Mouse (Mus musculus): ENCODE data around the gene Mrvi1. TPM values are rescaled to one million over a fixed set of nuclear protein-coding genes. Genes with fewer than 3 reads are reported as not detected.

Gene Mrvi1
- polyA plus RNA-seq, 1 experiment from 2014 or later = 1.7 TPM

DNA sequence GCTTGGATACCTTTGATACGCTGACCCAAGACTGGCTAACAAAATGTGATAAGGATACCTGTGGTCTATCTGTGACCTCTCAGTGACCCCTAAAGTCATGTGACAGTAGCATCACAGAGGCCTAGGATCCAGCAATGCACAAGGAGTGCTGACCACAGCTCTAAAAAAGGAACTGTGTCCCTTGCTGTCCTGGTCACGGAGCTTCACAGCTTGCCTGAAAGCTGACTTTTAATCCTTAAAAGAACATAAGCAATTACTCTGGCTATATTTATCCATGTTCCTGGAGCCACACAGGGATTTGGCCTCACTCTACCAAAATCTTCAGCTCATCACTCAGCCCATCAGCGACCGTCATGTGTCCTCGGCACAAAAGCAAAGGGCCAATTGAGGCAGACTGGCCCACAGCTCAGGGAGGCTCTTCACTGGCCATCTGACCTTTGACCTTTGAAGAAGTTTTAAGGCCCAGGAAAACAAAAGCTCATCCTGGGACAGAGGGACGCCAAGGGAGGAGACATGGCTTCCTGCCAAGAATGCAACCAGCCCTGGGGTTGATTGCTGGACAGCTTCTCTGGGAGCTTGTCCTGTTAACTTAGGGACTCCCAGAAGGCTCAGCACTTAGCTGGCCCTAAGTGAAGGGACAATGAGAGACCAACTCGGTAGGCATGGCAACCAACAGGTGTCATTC lies 3.5 kb upstream of the Mrvi1 start:
- Histone ChIP-seq H3K36me3 (ENCODE audit: control insufficient read depth, insufficient read depth, low read length) (no peaks in the 10 kb centered on the region), H3K9ac (ENCODE audit: low read length) (no peak overlapping the region), H3K27ac (ENCODE audit: low read depth, low read length) (no peak overlapping the region), H3K9me3 (ENCODE audit: control insufficient read depth, low read length) (no peaks in the 10 kb centered on the region), H3K4me2 (ENCODE audit: low read depth, low read length, severe bottlenecking) (no peak overlapping the region), H3K4me3 (ENCODE audit: low read depth, low read length) (no peak overlapping the region), H3K4me1 (replicated peaks; ENCODE audit: control insufficient read depth, insufficient read depth, low read length) (no peaks in the 10 kb centered on the region), H3K27me3 (ENCODE audit: control insufficient read depth, insufficient read depth, low read length) (no peaks in the 10 kb centered on the region)
- no peak for ATAC-seq (replicated peaks; ENCODE audit: low FRiP score)
- DNase-seq (ENCODE audit: low spot score) = no peak
- 70% methylated on average over 7 of the region's 7 CpGs for WGBS

DNA sequence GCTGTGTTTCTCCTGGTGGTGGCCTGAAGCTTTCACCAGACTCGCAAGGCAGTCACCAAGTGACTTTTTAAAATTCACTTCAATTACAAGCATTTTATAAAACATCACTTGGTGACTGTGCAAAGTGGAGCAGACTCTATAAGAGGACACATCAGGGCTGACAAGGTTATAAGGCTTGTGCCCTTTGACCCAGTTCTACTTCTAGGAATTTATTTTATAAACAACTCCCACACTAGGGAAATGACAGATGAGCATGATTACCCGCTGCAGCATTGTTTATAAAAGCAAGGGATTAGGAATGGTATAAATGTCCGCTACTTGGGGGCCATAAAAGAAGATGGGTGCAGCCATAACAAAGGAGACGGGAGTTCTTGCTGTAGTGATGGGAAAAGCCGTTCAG lies 1.4 kb upstream of the Mrvi1 start:
- Histone ChIP-seq H3K27me3 (ENCODE audit: control insufficient read depth, insufficient read depth, low read length) (no peaks in the 10 kb centered on the region), H3K36me3 (ENCODE audit: control insufficient read depth, insufficient read depth, low read length) (no peaks in the 10 kb centered on the region), H3K4me2 (ENCODE audit: low read depth, low read length, severe bottlenecking) (no peak overlapping the region), H3K27ac (ENCODE audit: low read depth, low read length) (no peak overlapping the region), H3K4me3 (ENCODE audit: low read depth, low read length) (no peak overlapping the region), H3K9me3 (ENCODE audit: control insufficient read depth, low read length) (no peaks in the 10 kb centered on the region), H3K9ac (ENCODE audit: low read length) (no peak overlapping the region), H3K4me1 (replicated peaks; ENCODE audit: control insufficient read depth, insufficient read depth, low read length) (no peaks in the 10 kb centered on the region)
- DNase-seq (ENCODE audit: low spot score) (no peak), ATAC-seq (replicated peaks; ENCODE audit: low FRiP score) (no peak)
- 80% methylated on average over 5 of the region's 5 CpGs for WGBS

DNA sequence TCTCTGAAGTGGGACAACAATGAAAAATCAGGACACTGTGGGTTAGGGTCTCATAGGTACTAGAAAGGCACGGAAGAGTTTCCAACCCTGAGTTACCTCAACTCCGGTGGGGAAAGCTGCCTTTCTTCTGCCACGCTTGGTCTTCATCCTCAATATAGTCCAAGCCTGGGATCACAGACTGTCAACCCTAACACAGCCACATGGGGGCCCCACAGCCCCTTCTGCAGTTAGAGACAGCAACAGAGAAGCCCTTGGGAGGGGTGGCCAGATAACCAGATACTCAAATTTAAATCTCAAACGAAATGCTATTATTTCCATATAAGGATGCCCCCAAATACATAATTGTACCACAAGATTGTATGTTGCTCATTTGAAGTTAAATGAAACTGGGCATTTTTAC lies 503 bp upstream of the Mrvi1 start:
- ATAC-seq (replicated peaks; ENCODE audit: low FRiP score) = no peak
- DNase-seq (ENCODE audit: low spot score) = peak; percentile 52
- no peak overlapping the region for H3K4me2 ChIP-seq (ENCODE audit: low read depth, low read length, severe bottlenecking)
- H3K4me1 ChIP-seq (replicated peaks; ENCODE audit: control insufficient read depth, insufficient read depth, low read length) = no peaks in the 10 kb centered on the region
- H3K36me3 ChIP-seq (ENCODE audit: control insufficient read depth, insufficient read depth, low read length) = no peaks in the 10 kb centered on the region
- no peak overlapping the region for H3K4me3 ChIP-seq (ENCODE audit: low read depth, low read length)
- no peak overlapping the region for H3K27ac ChIP-seq (ENCODE audit: low read depth, low read length)
- H3K9ac ChIP-seq (ENCODE audit: low read length) = no peak overlapping the region
- no peaks in the 10 kb centered on the region for H3K27me3 ChIP-seq (ENCODE audit: control insufficient read depth, insufficient read depth, low read length)
- WGBS = 69% methylated on average over 4 of the region's 4 CpGs
- H3K9me3 ChIP-seq (ENCODE audit: control insufficient read depth, low read length) = no peaks in the 10 kb centered on the region

DNA sequence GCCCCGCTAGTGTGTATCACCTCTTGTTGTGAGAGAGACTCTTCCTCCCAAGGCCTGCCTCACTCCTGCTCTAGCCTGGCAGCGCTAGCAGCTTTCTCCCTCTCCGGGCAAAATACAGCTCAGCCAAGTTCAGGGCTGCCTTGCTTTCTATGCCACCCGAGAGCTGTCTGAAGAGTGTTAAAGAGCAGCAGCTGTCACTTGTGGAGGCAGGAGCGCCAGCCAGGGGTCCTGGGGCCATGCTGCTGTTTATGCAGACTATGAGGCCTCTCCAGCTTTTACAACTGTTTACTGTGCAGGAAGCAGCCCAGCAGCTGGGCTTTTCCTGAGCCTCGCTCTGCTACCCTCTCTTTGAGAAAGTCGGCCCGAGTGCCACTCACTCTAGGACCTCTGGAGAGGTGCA lies 1.2 kb downstream of the Mrvi1 start:
- ATAC-seq (replicated peaks; ENCODE audit: low FRiP score) = no peak
- Histone ChIP-seq H3K36me3 (ENCODE audit: control insufficient read depth, insufficient read depth, low read length) (no peaks in the 10 kb centered on the region), H3K4me1 (replicated peaks; ENCODE audit: control insufficient read depth, insufficient read depth, low read length) (no peaks in the 10 kb centered on the region), H3K27me3 (ENCODE audit: control insufficient read depth, insufficient read depth, low read length) (no peaks in the 10 kb centered on the region), H3K9ac (ENCODE audit: low read length) (no peak overlapping the region), H3K27ac (ENCODE audit: low read depth, low read length) (no peak overlapping the region), H3K4me3 (ENCODE audit: low read depth, low read length) (no peak overlapping the region), H3K4me2 (ENCODE audit: low read depth, low read length, severe bottlenecking) (no peak overlapping the region), H3K9me3 (ENCODE audit: control insufficient read depth, low read length) (no peaks in the 10 kb centered on the region)
- no peak for DNase-seq (ENCODE audit: low spot score)
- 78% methylated on average over 8 of the region's 8 CpGs for WGBS

DNA sequence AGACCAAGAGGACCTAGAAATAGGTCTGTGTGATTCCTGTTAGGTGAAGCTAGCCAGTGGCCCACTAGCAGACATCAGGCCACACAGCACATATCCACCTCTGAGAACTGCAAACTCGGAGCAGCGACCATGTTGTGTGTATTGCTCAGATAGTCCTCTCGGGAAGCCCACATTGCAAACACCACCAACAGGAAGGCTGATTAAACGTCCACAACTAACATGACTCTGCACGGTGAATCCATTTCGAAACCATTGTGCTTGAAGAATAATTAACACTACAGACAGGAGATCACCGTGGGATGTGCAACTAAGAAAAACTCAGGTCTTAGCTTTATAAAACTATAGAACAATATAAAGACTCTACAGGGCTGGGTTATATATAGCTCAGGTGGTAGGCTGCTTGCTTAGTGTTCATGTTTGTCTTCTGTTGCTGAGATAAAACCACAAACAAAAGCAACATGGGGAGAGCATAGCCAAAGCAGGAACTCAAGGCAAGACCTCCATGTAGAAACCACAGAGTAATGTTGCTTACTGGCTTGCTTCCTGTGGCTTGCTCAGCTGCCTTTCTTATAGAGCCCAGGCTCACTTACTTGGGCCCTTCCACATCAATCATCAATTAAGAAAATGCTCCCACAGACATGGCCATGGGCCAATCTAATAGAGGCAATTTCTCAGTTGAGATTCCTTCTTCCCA lies 4.4 kb downstream of the Mrvi1 start:
- no peak overlapping the region for H3K4me2 ChIP-seq (ENCODE audit: low read depth, low read length, severe bottlenecking)
- H3K36me3 ChIP-seq (ENCODE audit: control insufficient read depth, insufficient read depth, low read length) = no peaks in the 10 kb centered on the region
- no peaks in the 10 kb centered on the region for H3K4me1 ChIP-seq (replicated peaks; ENCODE audit: control insufficient read depth, insufficient read depth, low read length)
- DNase-seq (ENCODE audit: low spot score) (no peak), ATAC-seq (replicated peaks; ENCODE audit: low FRiP score) (no peak)
- WGBS = 93% methylated on average over 7 of the region's 7 CpGs
- H3K9me3 ChIP-seq (ENCODE audit: control insufficient read depth, low read length) = no peaks in the 10 kb centered on the region
- no peak overlapping the region for H3K27ac ChIP-seq (ENCODE audit: low read depth, low read length)
- H3K9ac ChIP-seq (ENCODE audit: low read length) = no peak overlapping the region
- H3K4me3 ChIP-seq (ENCODE audit: low read depth, low read length) = no peak overlapping the region
- no peaks in the 10 kb centered on the region for H3K27me3 ChIP-seq (ENCODE audit: control insufficient read depth, insufficient read depth, low read length)

DNA sequence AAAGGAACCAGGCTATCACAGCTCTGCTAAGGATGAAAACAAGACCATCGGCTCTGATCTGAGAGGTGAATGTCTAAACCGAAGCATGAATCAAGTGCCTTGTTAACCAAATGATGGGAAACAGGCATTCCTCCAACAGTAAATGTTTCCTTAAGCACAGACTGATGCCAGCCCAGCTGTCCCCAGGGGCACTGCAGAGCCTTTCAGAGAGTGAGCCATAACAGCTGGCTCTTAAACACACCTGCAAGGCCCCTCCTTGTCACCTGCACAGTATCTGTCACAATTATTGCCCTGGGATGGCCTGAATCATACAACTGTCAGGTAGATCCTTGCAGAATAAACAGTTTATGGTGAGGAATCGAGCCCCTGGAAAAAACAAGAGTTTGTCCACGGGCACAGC lies 8.8 kb downstream of the Mrvi1 start:
- Histone ChIP-seq H3K9ac (ENCODE audit: low read length) (no peak overlapping the region), H3K4me1 (replicated peaks; ENCODE audit: control insufficient read depth, insufficient read depth, low read length) (no peaks in the 10 kb centered on the region), H3K27ac (ENCODE audit: low read depth, low read length) (no peak overlapping the region), H3K4me2 (ENCODE audit: low read depth, low read length, severe bottlenecking) (no peak overlapping the region), H3K27me3 (ENCODE audit: control insufficient read depth, insufficient read depth, low read length) (no peaks in the 10 kb centered on the region), H3K36me3 (ENCODE audit: control insufficient read depth, insufficient read depth, low read length) (no peaks in the 10 kb centered on the region), H3K4me3 (ENCODE audit: low read depth, low read length) (no peak overlapping the region), H3K9me3 (ENCODE audit: control insufficient read depth, low read length) (no peaks in the 10 kb centered on the region)
- DNase-seq (ENCODE audit: low spot score) (no peak), ATAC-seq (replicated peaks; ENCODE audit: low FRiP score) (no peak)
- 78% methylated on average over 4 of the region's 4 CpGs for WGBS

DNA sequence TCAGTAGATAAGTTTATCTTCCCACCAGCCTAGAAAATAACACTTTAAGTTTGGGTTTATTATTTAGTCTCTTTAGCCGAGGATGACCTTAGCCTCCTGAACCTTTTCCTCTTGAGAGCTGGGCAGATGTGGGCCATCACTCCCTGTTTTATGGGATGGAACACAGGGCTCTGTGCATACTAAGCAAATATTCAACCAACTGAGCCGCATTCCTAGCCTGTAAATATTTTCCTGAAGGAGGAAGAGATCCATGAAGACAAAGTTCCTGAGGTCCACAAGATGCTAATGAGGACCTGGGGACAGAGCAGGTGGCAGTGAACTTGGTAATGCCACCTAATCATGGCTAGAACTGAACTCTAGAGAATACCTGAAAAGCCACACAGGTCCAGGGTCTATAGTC lies 9.5 kb downstream of the Mrvi1 start:
- Histone ChIP-seq H3K9ac (ENCODE audit: low read length) (no peak overlapping the region), H3K36me3 (ENCODE audit: control insufficient read depth, insufficient read depth, low read length) (no peaks in the 10 kb centered on the region), H3K27ac (ENCODE audit: low read depth, low read length) (no peak overlapping the region), H3K4me1 (replicated peaks; ENCODE audit: control insufficient read depth, insufficient read depth, low read length) (no peaks in the 10 kb centered on the region), H3K4me2 (ENCODE audit: low read depth, low read length, severe bottlenecking) (no peak overlapping the region), H3K9me3 (ENCODE audit: control insufficient read depth, low read length) (no peaks in the 10 kb centered on the region), H3K4me3 (ENCODE audit: low read depth, low read length) (no peak overlapping the region), H3K27me3 (ENCODE audit: control insufficient read depth, insufficient read depth, low read length) (no peaks in the 10 kb centered on the region)
- 84% methylated on average over 2 of the region's 2 CpGs for WGBS
- ATAC-seq (replicated peaks; ENCODE audit: low FRiP score) (no peak), DNase-seq (ENCODE audit: low spot score) (no peak)

DNA sequence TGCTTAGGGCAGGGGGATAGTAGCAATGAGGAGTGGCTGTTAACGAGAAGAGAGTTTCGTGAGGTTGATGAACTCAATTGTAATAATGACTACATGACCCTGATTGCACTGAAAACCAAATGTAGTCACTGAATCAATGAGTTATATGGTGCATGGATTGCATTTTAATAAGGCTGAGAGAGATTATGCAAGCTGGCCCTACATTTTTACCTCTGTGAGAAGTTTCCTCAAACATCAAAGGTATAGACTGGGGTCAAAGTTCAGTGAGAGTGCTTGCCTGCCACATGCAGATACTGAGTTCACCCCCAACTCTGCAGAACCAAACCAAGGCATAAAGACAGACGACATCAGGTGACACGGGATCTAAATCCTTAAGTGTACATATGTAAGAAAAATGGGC lies 14.9 kb downstream of the Mrvi1 start:
- no peak overlapping the region for H3K4me3 ChIP-seq (ENCODE audit: low read depth, low read length)
- H3K9ac ChIP-seq (ENCODE audit: low read length) = no peak overlapping the region
- H3K4me1 ChIP-seq (replicated peaks; ENCODE audit: control insufficient read depth, insufficient read depth, low read length) = no peaks in the 10 kb centered on the region
- no peak for DNase-seq (ENCODE audit: low spot score)
- WGBS = 83% methylated on average over 4 of the region's 4 CpGs
- H3K36me3 ChIP-seq (ENCODE audit: control insufficient read depth, insufficient read depth, low read length) = no peaks in the 10 kb centered on the region
- ATAC-seq (replicated peaks; ENCODE audit: low FRiP score) = no peak
- H3K9me3 ChIP-seq (ENCODE audit: control insufficient read depth, low read length) = no peaks in the 10 kb centered on the region
- H3K4me2 ChIP-seq (ENCODE audit: low read depth, low read length, severe bottlenecking) = no peak overlapping the region
- no peak overlapping the region for H3K27ac ChIP-seq (ENCODE audit: low read depth, low read length)
- H3K27me3 ChIP-seq (ENCODE audit: control insufficient read depth, insufficient read depth, low read length) = no peaks in the 10 kb centered on the region

DNA sequence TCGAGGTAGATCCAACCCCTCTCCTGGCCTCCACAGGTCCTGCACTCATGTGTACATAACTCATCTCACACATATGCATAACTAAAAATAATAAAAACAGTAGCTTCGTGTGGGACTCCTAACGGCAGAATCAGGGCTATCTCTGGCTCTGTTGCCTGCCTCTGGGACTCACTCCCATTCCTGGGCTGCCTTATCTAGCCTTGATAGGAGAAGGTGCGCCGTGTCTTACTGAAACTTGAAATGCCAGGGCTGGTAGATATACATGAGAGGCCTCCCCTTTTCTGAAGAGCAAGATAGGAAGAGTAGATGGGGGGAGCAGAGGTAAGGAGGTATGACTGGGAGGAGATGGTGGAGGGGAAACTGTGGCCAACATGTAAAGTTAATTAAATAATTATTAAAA lies 15.4 kb downstream of the Mrvi1 start:
- Histone ChIP-seq H3K9ac (ENCODE audit: low read length) (no peak overlapping the region), H3K27ac (ENCODE audit: low read depth, low read length) (no peak overlapping the region), H3K27me3 (ENCODE audit: control insufficient read depth, insufficient read depth, low read length) (no peaks in the 10 kb centered on the region), H3K36me3 (ENCODE audit: control insufficient read depth, insufficient read depth, low read length) (no peaks in the 10 kb centered on the region), H3K4me2 (ENCODE audit: low read depth, low read length, severe bottlenecking) (no peak overlapping the region), H3K4me1 (replicated peaks; ENCODE audit: control insufficient read depth, insufficient read depth, low read length) (no peaks in the 10 kb centered on the region), H3K4me3 (ENCODE audit: low read depth, low read length) (no peak overlapping the region), H3K9me3 (ENCODE audit: control insufficient read depth, low read length) (no peaks in the 10 kb centered on the region)
- no peak for DNase-seq (ENCODE audit: low spot score)
- 91% methylated on average over 5 of the region's 5 CpGs for WGBS
- no peak for ATAC-seq (replicated peaks; ENCODE audit: low FRiP score)
